Mouse (Mus musculus): ENCODE results near the gene Ppp6r1. TPM values are rescaled to one million over a fixed set of nuclear protein-coding genes. Genes with fewer than 3 reads are reported as not detected.

Gene Ppp6r1
- total and polyA plus RNA-seq, 2 experiments from 2014 or later = 10.1 to 131 TPM

DNA sequence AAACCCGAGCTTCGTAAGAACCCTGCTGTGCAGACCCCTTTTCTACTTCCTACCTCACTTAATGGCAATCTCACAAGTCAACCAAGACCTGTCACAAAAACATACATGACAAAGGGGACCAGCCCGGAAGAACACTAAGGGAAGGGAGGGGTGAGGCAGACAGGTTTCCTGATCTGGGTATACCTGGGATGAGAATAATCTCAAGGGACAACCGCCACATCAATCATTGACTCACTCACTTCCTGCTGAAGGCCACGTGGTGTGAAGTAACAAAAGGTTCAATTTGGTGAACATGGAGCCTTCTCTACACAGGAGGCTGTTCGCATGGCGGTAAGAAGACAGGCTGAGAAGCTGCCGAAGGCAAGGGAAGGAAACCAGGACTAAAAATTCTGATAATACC lies 7.2 kb downstream of the Ppp6r1 start:
- Histone ChIP-seq H3K4me2 (ENCODE audit: low read depth, low read length, poor library complexity, severe bottlenecking) (no peak overlapping the region), H3K9me3 (ENCODE audit: low read length) (no peaks in the 10 kb centered on the region)
- DNase-seq (ENCODE audit: low spot score) = no peak

DNA sequence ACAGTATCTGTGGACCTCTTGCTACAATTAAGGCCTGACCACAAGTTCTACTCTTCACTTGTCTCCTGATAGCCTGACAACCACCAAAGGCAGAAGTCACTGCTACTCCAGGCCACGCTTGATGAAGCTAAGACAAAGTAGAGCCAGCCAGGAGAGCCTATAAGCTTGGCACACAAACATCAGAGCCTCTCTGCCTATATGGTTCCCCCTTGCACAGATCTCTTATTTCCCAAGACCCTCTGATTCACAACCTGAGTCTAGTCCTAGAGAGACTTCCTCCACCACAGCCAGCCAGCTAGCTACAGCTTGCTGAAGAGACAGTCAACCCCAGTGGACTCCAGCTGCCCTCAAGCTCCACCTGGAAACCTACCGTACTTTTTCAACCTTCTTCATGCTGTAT lies 10.8 kb downstream of the Ppp6r1 start:
- ATAC-seq (ENCODE audit: low FRiP score) (no peak), DNase-seq (ENCODE audit: low spot score) (no peak)
- Histone ChIP-seq H3K9me3 (ENCODE audit: low read length) (no peaks in the 10 kb centered on the region), H3K4me1 (ENCODE audit: insufficient read depth, low read length) (no peaks in the 10 kb centered on the region), H3K36me3 (ENCODE audit: insufficient read depth, low read length) (peaks cover 32% of the 10 kb centered on the region), H3K4me2 (ENCODE audit: low read depth, low read length, poor library complexity, severe bottlenecking) (no peak overlapping the region), H3K4me3 (ENCODE audit: low read depth, low read length) (no peak overlapping the region), H3K27ac (ENCODE audit: low read depth, low read length) (no peak overlapping the region), H3K9ac (replicated peaks; ENCODE audit: low read length, poor library complexity, severe bottlenecking) (no peak overlapping the region), H3K27me3 (ENCODE audit: insufficient read depth, low read length) (no peaks in the 10 kb centered on the region)
- 89% methylated on average over 2 of the region's 2 CpGs for WGBS
- no peak for TF ChIP-seq CTCF (IDR thresholded peaks at IDR 0.05)

More for the DNA sequence above, 7.2 kb downstream of the Ppp6r1 start:
- Histone ChIP-seq H3K9ac (replicated peaks; ENCODE audit: low read length, poor library complexity, severe bottlenecking) (no peak overlapping the region), H3K4me3 (ENCODE audit: low read depth, low read length) (no peak overlapping the region), H3K27me3 (ENCODE audit: insufficient read depth, low read length) (no peaks in the 10 kb centered on the region), H3K36me3 (ENCODE audit: insufficient read depth, low read length) (peaks cover 11% of the 10 kb centered on the region; the same call in 1 of the 2 replicates), H3K27ac (ENCODE audit: low read depth, low read length) (no peak overlapping the region), H3K4me1 (ENCODE audit: insufficient read depth, low read length) (peaks cover 3% of the 10 kb centered on the region; the same call in 1 of the 2 replicates)
- TF ChIP-seq CTCF (IDR thresholded peaks at IDR 0.05) = no peak
- 79% methylated on average over 8 of the region's 8 CpGs for WGBS
- no peak for ATAC-seq (ENCODE audit: low FRiP score)

DNA sequence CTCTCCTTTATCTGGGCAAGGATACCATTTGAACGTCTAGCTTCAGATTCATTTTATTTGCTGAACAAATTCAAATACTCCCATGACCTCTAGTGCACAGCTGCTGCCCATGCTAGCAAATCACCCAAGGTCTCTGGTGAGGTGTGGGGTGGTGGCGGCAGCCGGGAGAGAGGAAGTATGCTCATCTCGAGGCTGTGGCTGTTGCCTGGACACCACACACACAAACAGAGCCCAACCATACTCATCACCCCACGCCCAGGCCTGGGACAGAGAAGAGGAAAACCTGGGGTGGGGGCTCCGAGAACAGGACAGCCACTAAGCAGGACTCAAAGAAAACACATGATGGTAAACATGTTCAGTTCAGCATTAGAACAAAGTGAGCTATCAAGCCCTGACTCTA lies 11.5 kb downstream of the Ppp6r1 start:
- H3K9ac ChIP-seq (replicated peaks; ENCODE audit: low read length, poor library complexity, severe bottlenecking) = no peak overlapping the region
- no peaks in the 10 kb centered on the region for H3K9me3 ChIP-seq (ENCODE audit: low read length)
- H3K27me3 ChIP-seq (ENCODE audit: insufficient read depth, low read length) = no peaks in the 10 kb centered on the region
- H3K27ac ChIP-seq (ENCODE audit: low read depth, low read length) = no peak overlapping the region
- no peak for TF ChIP-seq CTCF (IDR thresholded peaks at IDR 0.05)
- ATAC-seq (ENCODE audit: low FRiP score) (no peak), DNase-seq (ENCODE audit: low spot score) (no peak)
- WGBS = 80% methylated on average over 6 of the region's 6 CpGs
- peaks cover 32% of the 10 kb centered on the region for H3K36me3 ChIP-seq (ENCODE audit: insufficient read depth, low read length)
- no peaks in the 10 kb centered on the region for H3K4me1 ChIP-seq (ENCODE audit: insufficient read depth, low read length)
- no peak overlapping the region for H3K4me3 ChIP-seq (ENCODE audit: low read depth, low read length)
- H3K4me2 ChIP-seq (ENCODE audit: low read depth, low read length, poor library complexity, severe bottlenecking) = no peak overlapping the region

DNA sequence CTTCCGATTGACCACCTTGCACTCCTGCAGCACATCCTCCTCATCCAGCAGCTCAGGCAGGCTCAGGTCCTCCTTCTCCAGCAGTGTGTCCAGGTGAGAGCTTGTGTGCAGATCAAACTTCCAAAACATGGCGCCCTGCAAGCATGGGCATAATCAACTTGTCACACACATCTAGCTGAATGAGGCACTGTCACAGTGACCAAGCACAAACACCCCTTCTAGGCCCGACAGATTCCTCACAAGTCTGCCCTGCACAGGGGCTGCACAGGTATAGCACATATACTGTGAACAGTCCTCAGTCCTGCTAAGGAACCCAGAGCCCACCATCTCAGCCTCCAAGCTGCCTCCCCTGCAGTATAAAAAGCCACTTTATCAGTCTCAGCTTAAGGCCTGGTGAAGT lies 12.0 kb downstream of the Ppp6r1 start:
- no peak for DNase-seq (ENCODE audit: low spot score)
- no peak for ATAC-seq (ENCODE audit: low FRiP score)
- Histone ChIP-seq H3K9me3 (ENCODE audit: low read length) (no peaks in the 10 kb centered on the region), H3K4me1 (ENCODE audit: insufficient read depth, low read length) (no peaks in the 10 kb centered on the region), H3K27me3 (ENCODE audit: insufficient read depth, low read length) (no peaks in the 10 kb centered on the region), H3K4me2 (ENCODE audit: low read depth, low read length, poor library complexity, severe bottlenecking) (no peak overlapping the region), H3K9ac (replicated peaks; ENCODE audit: low read length, poor library complexity, severe bottlenecking) (no peak overlapping the region), H3K4me3 (ENCODE audit: low read depth, low read length) (no peak overlapping the region), H3K36me3 (ENCODE audit: insufficient read depth, low read length) (peaks cover 36% of the 10 kb centered on the region), H3K27ac (ENCODE audit: low read depth, low read length) (no peak overlapping the region)
- no peak for TF ChIP-seq CTCF (IDR thresholded peaks at IDR 0.05)
- 89% methylated on average over 3 of the region's 3 CpGs for WGBS

DNA sequence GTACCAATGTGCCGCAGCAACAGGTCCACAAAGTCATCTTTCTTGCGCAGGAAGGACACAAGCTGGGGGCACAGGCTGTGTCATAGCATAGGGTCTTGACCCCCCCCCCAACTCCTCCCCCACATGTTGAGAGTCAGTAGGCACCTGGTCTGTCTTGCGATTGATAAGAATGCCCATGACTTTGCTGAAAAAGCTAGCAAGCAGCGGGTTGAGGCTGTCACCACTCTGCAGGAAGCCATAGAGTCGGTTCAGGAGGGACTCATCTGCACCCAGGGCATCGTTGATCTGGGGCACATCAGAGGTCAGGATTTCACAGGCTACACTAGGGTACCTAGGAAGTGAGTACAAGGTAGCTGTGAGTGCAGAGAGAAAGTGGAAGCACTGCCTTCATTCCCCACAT lies 15.6 kb downstream of the Ppp6r1 start:
- Histone ChIP-seq H3K9me3 (ENCODE audit: low read length) (no peaks in the 10 kb centered on the region), H3K4me1 (ENCODE audit: insufficient read depth, low read length) (no peaks in the 10 kb centered on the region), H3K36me3 (ENCODE audit: insufficient read depth, low read length) (peaks cover 57% of the 10 kb centered on the region), H3K4me2 (ENCODE audit: low read depth, low read length, poor library complexity, severe bottlenecking) (no peak overlapping the region), H3K27me3 (ENCODE audit: insufficient read depth, low read length) (no peaks in the 10 kb centered on the region), H3K4me3 (ENCODE audit: low read depth, low read length) (no peak overlapping the region), H3K27ac (ENCODE audit: low read depth, low read length) (no peak overlapping the region), H3K9ac (replicated peaks; ENCODE audit: low read length, poor library complexity, severe bottlenecking) (no peak overlapping the region)
- WGBS = 94% methylated on average over 6 of the region's 6 CpGs
- DNase-seq (ENCODE audit: low spot score) (no peak), ATAC-seq (ENCODE audit: low FRiP score) (no peak)
- no peak for TF ChIP-seq CTCF (IDR thresholded peaks at IDR 0.05)

DNA sequence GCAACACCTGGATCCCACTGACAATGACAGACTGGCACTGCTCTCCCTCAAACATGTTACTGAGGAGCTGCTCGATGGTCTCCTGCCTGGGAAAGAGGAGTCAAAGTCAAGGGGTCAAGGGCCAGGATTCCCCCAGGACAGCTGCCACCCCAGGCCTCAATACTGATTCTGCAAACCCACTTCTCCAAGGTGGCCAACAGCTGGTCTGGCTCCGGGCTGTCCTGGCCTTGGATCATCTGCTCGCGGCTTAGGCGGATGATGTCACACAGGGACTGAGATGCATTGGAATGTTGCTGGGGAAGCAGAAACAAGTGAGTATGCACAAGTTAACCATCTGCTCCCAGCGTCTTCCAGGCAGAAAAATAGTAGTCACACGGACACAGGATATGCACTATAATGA lies 16.9 kb downstream of the Ppp6r1 start:
- Histone ChIP-seq H3K27me3 (ENCODE audit: insufficient read depth, low read length) (no peaks in the 10 kb centered on the region), H3K4me2 (ENCODE audit: low read depth, low read length, poor library complexity, severe bottlenecking) (no peak overlapping the region), H3K4me3 (ENCODE audit: low read depth, low read length) (no peak overlapping the region), H3K4me1 (ENCODE audit: insufficient read depth, low read length) (no peaks in the 10 kb centered on the region), H3K9ac (replicated peaks; ENCODE audit: low read length, poor library complexity, severe bottlenecking) (no peak overlapping the region), H3K9me3 (ENCODE audit: low read length) (no peaks in the 10 kb centered on the region), H3K36me3 (ENCODE audit: insufficient read depth, low read length) (peaks cover 61% of the 10 kb centered on the region), H3K27ac (ENCODE audit: low read depth, low read length) (no peak overlapping the region)
- TF ChIP-seq CTCF (IDR thresholded peaks at IDR 0.05) = no peak
- DNase-seq (ENCODE audit: low spot score) = no peak
- WGBS = 89% methylated on average over 7 of the region's 7 CpGs
- no peak for ATAC-seq (ENCODE audit: low FRiP score)

Measured in midbrain, postnatal 0 days (tissue).